Mouse (Mus musculus) layer of hippocampus, postnatal 10 days (tissue): ENCODE results near the gene Hcn3. TPM values are rescaled to one million over a fixed set of nuclear protein-coding genes. Genes with fewer than 3 reads are reported as not detected.

Experiments used
- DNase-seq, 2 experiments: peaks; one replicate each; pipeline ENCODE4 v3.0.0; 2021; ENCODE audit warnings: low spot score in 2 of 2
- long read RNA-seq: library from polyadenylated mRNA; stranded (forward); transcript quantifications from one replicate; pipeline ENCODE4 v2.0.0, GENCODE M21; 2023
- total RNA-seq, 2 experiments: library from RNA; stranded (reverse); gene quantifications; 2 replicates each; pipeline ENCODE4 v1.2.3; 2021

The Hcn3 gene
- 10 to 100 TPM; 30.9 to 35.1 TPM for total RNA-seq
- long read RNA-seq, full-length matches to known transcripts: 8 of 15 reads
- long read RNA-seq, partial matches to known transcripts: 1 of 15 reads
- long read RNA-seq, other reads (novel, unspliced or antisense): 6 of 15 reads

DNA sequence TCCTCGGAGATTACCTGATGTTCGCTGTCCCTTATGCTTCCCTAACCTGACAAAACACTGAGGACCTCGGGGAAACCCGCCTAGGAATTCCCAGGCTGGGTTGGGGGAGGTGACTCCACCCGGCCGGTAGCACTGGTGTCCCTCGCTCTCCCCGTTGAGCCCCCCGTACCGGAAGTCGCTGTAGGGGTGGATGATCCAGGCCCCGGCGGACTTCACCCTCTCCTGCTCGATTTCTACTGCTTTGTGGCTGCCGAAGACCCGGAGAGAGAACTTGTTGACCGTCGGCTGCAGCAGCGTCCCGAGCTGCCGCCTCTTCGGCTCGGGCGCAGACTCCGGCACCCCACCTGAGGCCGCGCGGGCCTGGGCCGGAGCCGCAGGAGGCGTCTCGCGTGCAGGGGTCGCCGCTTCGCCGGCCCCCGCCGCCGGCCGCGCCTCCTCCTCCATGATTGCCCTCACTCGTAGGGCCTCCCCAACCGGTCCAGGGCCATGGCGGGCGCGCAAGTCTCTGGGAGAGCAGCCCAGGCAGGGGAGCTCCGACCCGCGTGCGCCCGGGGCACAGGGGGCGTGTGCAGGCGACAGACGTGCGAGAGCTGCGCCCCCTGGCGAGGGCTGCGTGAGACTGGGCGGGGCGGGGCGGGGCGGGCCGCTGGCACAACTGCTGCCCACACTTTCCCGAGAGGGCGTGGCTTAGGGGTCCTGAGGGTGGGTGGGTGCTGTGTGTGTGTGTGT, at the start of gene Hcn3:
Hcn3 (minus strand) TSS at position 581 of the 729 bp plus-strand sequence.
- peak; percentile 70 to 79 for DNase-seq

DNA sequence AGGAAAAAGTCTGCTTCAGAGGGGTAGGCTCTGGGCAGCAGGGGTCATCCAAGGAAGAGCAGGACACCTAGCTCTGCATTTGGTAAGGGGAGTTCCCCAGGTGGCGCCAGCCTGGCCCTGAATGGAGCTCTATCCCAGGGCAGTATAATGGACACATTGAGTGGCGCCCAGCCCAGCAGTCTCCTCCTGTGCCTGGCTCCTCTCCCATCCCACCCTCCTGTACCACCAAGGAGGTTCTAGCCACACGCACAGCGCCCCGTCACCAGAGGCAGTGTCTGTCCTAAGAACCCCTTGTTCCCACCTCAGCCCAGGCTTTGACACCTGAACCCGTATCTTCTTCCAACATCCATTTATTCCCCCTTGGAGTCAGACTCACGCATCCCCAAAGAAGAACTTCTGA, 49.7 kb upstream of the Hcn3 start:
- DNase-seq: no peak

DNA sequence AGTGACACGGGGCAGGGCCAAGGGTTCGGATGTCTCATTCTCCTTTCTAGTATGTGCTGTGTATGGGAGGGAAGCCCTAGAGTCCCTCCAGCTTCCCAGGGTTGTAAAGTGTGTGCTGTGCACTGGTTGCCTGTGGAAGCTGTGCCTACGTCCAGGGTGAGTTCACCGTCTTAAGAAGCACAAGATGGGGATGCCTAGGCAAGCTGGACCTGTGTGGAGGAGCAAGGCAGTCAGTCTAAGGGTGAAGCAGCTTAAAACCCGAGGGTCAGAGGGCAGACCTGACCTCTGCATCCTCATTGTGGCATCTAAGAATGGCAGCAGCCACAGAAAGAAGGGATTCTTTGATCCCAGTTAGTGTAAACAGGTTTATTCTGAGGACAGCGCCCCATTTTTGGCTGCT, 48.7 kb upstream of the Hcn3 start:
- no peak for DNase-seq

DNA sequence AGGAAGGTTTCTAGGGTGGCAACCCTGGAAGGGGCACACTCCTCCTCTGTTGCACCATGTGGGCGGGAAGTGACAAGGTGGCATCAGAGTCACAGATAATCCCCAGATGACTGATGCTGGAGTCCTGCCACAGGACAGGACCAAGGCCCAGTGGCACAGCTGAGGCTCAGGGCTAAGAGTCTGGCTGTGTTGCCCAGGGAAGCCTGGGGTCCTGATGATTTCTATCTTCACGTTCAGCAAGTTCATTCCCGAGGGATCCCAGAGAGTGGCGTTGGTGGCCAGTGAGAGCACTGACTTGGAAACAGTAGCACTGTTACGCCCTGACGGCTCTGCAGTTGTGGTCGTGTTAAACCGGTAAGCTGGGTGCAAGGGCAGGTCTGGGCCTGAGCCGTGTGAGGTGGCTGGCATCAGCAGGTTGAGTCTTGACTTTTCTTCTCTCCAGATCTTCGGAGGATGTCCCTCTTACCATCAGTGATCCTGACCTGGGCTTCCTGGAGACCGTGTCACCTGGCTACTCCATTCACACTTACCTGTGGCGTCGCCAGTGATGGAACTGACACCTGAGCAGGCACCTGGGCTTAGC, 48.2 kb upstream of the Hcn3 start:
- DNase-seq: no peak

DNA sequence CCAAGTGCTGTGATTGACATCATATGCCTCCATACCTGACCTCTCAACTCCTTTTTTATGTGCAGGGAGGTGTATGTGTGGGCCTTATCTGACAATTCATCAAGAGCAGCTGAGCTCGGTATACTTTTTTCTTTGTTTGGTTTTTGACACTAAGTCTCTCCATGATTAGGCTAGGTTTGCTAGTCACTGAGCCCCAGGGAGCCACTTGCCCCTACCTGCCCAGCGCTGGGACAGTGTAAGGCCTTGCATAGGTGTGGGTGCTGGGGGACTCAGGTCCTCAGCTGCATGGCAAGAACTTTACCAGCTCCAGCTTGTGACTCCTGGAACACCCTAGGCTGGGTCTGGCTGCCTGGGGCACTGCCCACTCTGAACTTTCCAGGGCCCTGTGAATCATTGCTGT, 46.7 kb upstream of the Hcn3 start:
- no peak for DNase-seq

DNA sequence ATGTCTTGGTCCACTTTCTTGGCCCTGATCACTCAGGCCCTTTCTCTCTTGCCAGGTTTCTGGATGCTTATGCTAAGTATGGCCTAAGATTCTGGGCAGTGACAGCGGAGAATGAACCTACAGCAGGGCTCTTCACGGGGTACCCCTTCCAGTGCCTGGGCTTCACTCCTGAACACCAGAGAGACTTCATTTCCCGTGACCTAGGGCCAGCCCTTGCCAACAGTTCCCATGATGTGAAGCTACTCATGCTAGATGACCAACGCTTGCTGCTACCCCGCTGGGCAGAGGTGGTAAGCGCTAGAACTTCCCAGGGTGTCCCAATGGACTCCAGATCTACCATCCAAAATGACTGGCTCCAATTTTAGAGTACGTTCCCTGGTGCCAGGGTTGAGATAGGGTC, 46.1 kb upstream of the Hcn3 start:
- no peak for DNase-seq

DNA sequence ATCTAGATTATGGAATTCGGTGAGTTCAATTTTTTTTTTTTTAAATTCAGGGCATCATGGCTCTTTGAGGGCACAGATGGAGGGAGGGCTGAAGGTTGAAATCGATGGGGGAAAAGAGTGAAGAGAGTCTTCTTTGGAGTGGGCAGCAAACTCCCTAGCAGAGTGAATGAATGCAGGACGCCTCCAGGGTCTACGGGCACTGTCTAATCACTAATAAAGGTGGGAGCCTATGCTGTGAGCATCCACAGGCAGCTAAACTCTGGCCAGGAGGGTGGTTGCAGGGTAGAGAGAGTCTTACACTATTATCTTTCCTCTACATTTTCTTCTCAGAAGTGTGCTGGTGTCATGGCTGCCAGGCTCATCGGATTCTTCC, 43.1 kb upstream of the Hcn3 start:
- DNase-seq: no peak

DNA sequence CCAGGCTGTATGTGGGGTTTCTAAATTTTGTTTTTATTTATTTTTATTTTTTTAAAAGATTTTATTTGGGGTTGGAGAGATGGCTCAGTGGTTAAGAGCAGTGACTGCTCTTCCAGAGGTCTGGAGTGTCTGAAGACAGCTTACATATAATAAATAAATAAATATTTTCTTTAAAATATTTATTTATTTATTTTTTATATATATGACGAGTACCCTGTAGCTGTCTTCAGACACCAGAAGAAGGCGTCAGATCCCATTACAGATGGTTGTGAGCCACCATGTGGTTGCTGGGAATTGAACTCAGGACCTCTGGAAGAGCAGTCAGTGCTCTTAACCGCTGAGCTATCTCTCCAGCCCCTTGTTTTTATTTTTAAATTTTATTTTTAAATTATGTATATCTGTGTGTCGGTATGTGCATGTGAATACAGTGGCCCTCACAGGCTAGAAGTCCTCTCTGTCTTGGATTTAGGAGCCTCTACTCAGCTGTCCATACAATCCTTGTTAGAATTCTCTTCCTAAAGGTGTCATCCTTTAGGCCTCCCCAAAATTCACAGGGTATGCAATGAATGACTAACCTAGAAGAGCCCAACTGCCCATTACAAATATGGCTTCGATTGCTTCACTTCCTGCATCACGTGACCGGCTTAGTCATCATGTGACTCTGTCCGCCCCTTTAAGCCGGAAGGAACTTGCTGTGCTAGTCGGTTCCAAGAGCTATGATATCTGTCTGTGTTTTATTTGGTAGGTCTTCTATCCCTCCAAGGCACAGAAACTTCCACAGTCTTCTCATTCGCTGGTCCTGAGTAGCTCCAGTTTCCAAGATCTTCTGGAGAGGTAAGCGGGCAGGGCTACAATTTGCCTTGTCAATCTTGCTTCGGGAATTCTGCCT, 42.5 kb upstream of the Hcn3 start, which contains the start of gene Gba:
Gba (plus strand) TSS at position 676 of the 889 bp plus-strand sequence.
- peak; percentile 89 for DNase-seq

DNA sequence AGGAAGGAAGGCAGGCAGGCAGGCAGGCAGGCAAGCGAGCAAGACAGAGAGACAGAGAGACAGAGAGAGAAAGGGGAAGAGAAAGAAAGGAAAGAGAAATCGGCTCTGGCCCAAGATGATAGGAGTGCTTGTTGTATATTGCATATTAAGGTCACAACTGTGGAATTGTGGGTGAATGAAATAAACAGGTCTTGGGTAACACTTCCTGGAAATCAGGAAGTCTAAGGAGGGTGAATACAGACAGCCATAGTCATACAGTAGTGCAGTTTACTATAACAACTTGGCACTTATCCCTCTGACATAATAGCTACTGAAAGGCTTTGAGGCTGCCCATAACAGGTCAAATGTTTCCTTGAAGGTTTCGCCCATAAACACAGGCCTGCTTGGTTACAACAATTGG, 39.8 kb upstream of the Hcn3 start:
- no peak for DNase-seq

DNA sequence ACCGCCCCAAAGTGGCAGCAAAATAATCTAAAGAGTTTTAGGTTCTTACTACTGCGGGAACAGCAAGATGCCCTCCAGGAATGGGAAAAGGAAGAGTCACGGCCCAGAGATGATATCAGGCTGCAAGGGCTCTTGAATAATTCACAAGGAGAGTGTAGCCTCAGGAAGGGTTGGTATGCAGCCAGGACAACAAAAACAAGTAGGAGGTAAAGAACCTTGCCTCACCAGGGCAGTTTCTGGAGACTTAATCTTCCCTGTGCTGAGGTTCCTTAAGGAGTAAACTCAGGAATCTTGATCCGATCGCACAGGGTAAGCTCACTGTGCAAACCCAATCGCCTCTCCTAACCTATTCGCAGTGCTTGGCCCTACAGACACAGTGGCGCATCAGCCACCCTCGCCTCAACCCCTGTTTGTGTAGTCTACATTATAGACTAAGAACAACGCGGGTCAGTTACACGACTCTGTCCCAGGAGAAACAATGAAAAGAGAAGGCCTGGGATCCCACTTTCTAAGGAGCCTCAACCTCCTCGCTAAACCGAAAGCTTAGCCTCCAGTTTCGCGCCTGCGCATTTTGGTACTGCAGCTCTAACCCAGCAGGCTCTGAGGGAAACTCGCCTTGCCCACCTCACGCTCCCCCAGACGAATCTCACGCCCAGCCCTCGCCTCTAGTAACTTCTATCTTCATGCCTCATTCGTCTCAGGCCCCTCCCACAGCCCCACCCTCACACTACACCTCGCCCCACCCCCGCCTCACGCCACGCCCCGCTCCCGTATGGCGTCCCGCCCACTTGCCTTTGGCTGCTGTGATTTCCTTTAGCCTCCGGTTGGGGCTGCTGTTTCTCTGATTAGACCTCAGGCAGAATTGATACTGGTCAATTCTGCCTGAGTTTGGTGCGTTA, 36.2 kb upstream of the Hcn3 start:
- DNase-seq: peak; percentile 71 to 85

DNA sequence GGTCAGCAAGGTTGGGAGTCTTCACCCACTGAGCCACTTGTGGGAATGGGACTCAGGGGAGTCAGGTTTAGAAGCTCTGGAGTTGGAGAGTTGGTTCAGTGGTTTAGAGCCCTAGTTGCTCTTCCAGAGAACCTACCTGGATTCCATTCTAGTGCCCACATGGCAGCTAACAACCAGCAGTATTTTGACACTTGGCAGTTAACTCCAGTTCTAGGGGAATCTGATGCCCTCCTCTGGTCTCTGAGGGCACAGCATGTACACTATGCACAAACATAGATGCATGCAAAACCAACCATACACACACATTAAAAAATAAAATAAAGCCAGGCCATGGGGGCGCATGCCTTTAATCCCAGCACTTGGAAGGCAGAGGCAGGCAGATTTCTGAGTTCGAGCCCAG, 33.9 kb upstream of the Hcn3 start:
- DNase-seq: no peak

DNA sequence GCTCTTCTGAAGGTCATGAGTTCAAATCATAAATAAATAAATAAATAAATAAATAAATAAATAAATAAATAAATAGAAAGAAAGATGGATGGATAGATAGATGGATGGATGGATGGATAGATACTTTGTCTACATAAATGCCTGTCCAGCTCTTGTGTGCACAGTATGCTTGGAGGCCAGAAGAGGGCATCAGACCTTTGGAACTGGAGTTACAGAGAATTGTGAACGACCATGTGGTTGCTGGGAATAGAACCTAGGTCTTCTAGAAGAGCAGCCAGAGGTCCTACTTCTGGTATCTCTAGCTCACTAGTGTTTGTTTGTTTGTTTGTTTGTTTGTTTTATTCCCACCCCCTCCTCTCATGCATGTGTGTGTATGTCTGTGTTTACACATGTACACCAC, 33.4 kb upstream of the Hcn3 start:
- no peak for DNase-seq

DNA sequence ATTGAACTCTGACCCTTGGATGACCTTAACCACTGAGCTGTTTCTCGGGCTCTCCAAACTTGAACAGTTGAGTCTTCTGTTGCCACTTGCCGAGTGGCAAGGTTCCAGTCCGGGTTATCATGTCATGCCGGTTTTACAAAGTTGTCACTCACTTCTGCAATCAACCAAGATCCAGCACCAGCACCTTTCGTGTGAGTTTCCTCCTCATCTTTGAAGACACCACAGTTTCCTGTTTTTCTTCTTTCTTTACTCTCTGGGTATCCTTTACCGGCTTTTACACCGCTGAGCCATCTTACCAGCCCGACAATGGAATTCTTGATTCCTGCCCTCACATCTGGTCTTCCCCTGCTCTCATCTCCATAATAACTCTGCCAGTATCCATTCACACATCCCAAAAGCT, 30.4 kb upstream of the Hcn3 start:
- DNase-seq: no peak

DNA sequence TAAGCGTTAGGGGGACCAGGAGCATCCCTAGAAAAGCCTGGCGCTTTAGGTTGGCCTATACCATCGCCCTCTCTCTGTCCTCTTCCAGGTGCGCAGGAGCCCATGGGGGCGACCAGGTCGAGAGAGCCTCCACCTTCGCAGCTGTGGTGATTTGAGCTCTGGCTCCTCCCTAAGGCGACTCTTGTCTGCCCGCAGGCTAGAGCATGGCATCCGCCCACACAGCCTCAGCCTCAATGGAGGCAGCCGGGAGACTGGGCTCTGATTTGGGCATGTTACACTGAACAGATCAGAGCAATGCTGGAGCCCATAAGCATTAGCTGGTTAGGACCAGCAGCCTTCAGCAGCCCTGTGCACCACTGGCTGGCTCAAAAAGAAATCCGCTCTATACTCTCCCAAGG, 28.5 kb upstream of the Hcn3 start:
- no peak for DNase-seq

DNA sequence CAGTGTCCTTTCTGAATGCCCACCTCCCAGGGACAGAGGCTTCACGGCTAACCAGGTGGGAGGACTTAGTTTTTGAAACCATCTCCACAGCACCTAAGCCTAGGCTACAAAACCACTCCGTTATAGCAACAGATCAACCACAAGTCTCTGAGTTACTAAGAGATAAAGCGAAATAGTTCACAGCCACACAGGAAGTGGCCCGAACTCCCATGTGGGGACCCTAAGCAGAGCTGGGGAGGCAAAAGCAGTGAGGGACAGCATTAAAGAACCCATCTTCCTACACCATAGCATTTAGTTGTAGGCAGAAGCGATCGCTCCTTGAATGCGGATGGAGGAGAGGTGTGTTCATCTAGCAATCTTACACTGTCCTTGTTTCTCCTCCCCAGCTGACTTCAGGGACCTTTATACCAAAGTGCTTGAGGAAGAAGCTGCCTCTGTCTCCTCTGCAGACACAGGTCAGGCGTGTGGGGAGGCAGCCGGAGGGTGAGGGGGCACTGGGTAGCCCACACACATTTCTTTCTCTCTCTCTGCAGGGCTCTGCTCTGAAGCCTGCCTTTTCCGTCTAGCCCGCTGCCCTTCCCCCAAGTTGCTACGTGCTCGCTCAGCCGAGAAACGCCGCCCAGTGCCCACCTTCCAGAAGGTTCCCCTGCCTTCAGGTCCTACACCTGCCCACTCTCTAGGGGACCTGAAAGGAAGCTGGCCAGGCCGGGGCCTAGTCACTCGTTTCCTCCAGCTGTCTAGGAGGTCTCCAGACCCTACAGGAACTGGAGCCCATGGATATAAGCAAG, 27.9 kb upstream of the Hcn3 start:
- no peak for DNase-seq

DNA sequence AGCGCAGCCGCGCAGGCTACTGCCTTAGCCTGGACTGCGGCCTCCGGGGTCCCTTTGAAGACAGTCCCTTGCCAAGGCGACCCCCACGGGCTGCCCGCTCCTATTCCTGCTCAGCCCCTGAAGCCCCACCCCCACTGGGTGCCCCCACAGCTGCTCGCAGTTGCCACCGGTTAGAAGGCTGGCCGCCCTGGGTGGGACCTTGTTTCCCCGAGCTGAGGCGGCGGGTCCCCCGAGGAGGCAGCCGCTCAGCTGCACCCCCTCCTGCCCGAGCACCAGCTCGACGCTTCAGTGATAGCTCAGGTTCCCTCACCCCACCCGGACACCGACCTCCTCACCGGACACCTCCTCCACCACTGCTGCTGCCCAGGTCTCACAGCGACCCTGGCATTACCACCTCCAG, 27.2 kb upstream of the Hcn3 start:
- DNase-seq: no peak

DNA sequence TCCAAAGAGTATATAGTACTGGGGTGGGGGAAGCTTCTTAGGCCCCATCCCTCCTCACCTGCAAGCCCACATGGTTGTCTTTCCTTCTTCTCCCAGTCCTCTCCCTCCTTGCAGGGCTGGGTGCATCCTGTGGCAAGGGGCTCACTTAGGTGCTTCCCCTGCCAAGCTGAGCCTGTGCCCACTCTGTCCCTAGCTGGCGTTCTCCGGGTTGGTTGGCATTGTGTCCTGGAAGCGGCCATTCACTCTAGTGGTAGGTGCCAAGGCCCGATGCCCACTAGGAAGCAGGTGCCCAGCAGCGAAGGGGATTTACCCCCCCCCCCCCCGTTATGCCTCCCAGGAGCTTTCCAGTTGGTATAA, 23.9 kb upstream of the Hcn3 start:
- DNase-seq: peak; percentile 60 to 69

DNA sequence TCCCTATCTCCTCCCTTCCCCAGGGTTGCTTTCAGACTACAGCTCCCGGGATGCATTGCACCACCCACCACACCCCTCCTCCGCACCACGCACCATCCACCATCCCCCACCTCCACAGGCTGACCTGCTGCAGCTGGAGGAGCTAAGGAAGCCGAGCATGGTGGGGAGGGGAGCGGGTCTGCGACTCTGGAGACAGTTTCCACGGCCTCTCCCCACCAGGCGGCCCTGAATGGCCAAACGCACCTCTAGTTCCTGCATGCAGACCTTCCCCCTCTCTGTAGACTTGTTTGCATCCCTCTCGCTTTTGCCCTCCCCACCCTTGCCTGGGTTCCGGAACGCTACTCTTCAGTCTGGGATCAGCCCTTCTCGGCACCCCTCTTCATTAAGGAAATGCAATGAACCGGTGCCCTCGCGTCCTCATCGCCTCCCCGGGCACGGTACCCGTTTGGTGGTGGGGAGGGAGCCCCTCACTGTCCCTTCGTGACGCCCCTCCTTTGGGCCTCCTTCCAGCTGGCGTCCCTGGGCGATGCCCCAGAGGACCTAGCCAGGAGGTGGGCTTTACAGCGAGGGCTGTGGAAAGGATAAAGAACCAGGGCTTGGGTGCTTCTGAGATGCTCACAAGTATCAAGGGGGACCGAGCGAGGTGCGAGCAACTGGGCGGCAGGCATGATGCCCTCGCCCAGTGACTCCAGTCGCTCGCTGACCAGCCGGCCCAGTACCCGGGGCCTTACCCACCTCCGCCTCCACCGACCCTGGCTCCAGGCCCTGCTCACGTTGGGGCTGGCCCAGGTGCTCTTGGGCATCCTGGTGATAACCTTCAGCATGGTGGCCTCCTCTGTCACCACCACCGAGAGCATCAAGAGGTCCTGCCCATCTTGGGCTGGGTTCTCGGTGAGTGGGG, 23.3 kb upstream of the Hcn3 start, which contains the start of gene Fam189b:
Fam189b (plus strand) TSS at position 86 of the 901 bp plus-strand sequence.
- peak; percentile 86 to 91 for DNase-seq

DNA sequence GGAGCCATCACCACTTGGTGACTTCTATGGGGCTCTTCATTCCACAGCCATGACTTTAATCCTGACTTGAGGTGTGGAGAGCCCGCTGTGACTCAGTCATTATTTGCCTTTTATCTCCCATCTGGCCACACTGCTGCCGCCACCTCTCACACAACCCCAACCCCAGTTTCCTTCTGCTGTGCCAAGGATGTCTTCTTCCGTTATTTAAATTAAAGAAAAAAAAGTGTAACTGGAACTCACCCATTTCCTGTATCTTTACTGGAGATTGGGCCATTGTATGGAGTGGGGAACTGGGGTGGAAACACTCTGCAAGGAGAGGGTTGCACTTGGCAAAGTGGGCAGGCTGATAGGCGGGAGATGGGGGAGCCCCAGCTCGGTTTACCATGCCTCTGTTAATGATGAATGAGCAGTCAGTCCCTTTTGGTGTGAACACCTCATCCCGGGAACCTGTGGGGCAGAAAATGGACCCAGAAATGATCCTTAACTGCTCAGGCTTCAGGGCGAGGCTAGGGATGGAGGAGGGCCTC, 22.6 kb upstream of the Hcn3 start:
- no peak for DNase-seq
